ENCODE assay signal across 8 mouse cellular contexts in genomic region chr5:75153961-75154620, GRCm38 (mm10). TPM values are rescaled to one million over a fixed set of nuclear protein-coding genes. Genes with fewer than 3 reads are reported as not detected.
DNase-seq lines count a peak whose midpoint lies in the region; ATAC-seq and TF ChIP-seq lines count a peak whose summit lies in the region.

No protein-coding gene starts in this region.

- H3K4me2 ChIP-seq in limb, embryonic 12.5 days: peak overlapping the region; percentile 64
- H3K4me2 ChIP-seq in myocyte (ENCODE audit: low read depth): peak overlapping the region; percentile 71

- H3K9me3 ChIP-seq in forebrain, embryonic 10.5 days: no peaks in the 10 kb centered on the region
- H3K9me3 ChIP-seq in limb, embryonic 12.5 days: no peaks in the 10 kb centered on the region

- no peak for ATAC-seq in limb, embryonic 12.5 days (ENCODE audit: insufficient number of reproducible peaks, insufficient read depth, low FRiP score, low TSS enrichment, low read depth)

- H3K4me3 ChIP-seq in forebrain, embryonic 10.5 days: peak overlapping the region; percentile 59
- peak overlapping the region; percentile 89 for H3K4me3 ChIP-seq in limb, embryonic 12.5 days (replicated peaks)
- H3K4me3 ChIP-seq in myocyte: peak overlapping the region; percentile 41

- peak; percentile 55 for DNase-seq in urinary bladder, postnatal 25 days (ENCODE audit: low spot score)
- no peak for DNase-seq in urinary bladder, adult 2 months (ENCODE audit: low spot score)
- DNase-seq in forebrain, embryonic 10.5 days (ENCODE audit: extremely low spot score, low spot score): peak; percentile 50
- DNase-seq in heart, postnatal 14 days: peak; percentile 62
- DNase-seq in c-Kit-positive CD71-positive TER-119-positive erythroid progenitor cells, embryonic 14.5 days (ENCODE audit: low spot score): no peak
- DNase-seq in thymus, postnatal 14 days: no peak

- H3K27me3 ChIP-seq in forebrain, embryonic 10.5 days (ENCODE audit: poor library complexity, severe bottlenecking): peaks cover 95% of the 10 kb centered on the region
- H3K27me3 ChIP-seq in limb, embryonic 12.5 days: peaks cover 8% of the 10 kb centered on the region; the same call in 1 of the 2 replicates
- H3K27me3 ChIP-seq in myocyte (ENCODE audit: control insufficient read depth, insufficient read depth, insufficient read length): no peaks in the 10 kb centered on the region

- H3ac ChIP-seq in myocyte (ENCODE audit: control insufficient read depth, insufficient read length): no peak overlapping the region

- intact Hi-C loops in heart, postnatal 14 days (cut with DNase I): loop anchor here (2.0 to 10.0 kb wide), 4 partner anchors 361 to 1389 kb away; partner anchors contain the start of genes Lnx1 and Usp46

- H3K4me1 ChIP-seq in forebrain, embryonic 10.5 days: peaks cover 84% of the 10 kb centered on the region
- peaks cover 31% of the 10 kb centered on the region for H3K4me1 ChIP-seq in limb, embryonic 12.5 days (replicated peaks)

- no peak for TF ChIP-seq POLR2A in myocyte (IDR thresholded peaks at IDR 0.05; ENCODE audit: insufficient read length, low read depth)

- H3K36me3 ChIP-seq in forebrain, embryonic 10.5 days (replicated peaks): no peaks in the 10 kb centered on the region
- peaks cover 12% of the 10 kb centered on the region for H3K36me3 ChIP-seq in limb, embryonic 12.5 days
- no peaks in the 10 kb centered on the region for H3K36me3 ChIP-seq in myocyte (ENCODE audit: control insufficient read depth, insufficient read depth)

- no peaks in the 10 kb centered on the region for H3K79me2 ChIP-seq in myocyte (ENCODE audit: control insufficient read depth, insufficient read depth)

- H3K27ac ChIP-seq in forebrain, embryonic 10.5 days: peak overlapping the region; percentile 87
- H3K27ac ChIP-seq in limb, embryonic 12.5 days: peak overlapping the region; percentile 100

- H3K9ac ChIP-seq in limb, embryonic 12.5 days (replicated peaks): peak overlapping the region; percentile 100

- WGBS in forebrain, embryonic 10.5 days: under 1% methylated on average over 27 of the region's 27 CpGs
- 1% methylated on average over 27 of the region's 27 CpGs for WGBS in limb, embryonic 12.5 days

TF ChIP-seq in myocyte, 11 proteins besides CTCF, POLR2A, EP300 and RAD21:
- TF ChIP-seq TCF12 (IDR thresholded peaks at IDR 0.05; ENCODE audit: insufficient read depth, poor library complexity, severe bottlenecking) (no peak), MYOG (IDR thresholded peaks at IDR 0.05; ENCODE audit: control insufficient read depth in 1 of 3, insufficient read depth in 1 of 3, insufficient read length in 2 of 3, low read depth in 2 of 3) (no peak), REST (IDR thresholded peaks at IDR 0.05; ENCODE audit: insufficient read depth, insufficient read length) (no peak), POLR2AphosphoS2 (IDR thresholded peaks at IDR 0.05; ENCODE audit: insufficient read length, low read depth) (no peak), CEBPB (IDR thresholded peaks at IDR 0.05; ENCODE audit: insufficient read depth, poor library complexity, severe bottlenecking) (no peak), E2F4 (IDR thresholded peaks at IDR 0.05; ENCODE audit: insufficient read depth) (no peak), MAX (IDR thresholded peaks at IDR 0.05; ENCODE audit: low read depth) (no peak)

RNA-seq across cellular contexts. Expression of gene Pdgfra, which starts 2.0 kb away (rescaled TPM):
- 33.3 and 53.6 TPM in 2 replicates for polyA plus RNA-seq in urinary bladder, adult 2 months (2012; rRNA removed)
- polyA plus RNA-seq in forebrain, embryonic 10.5 days (2016; fragmentation: Nextera tagmentation; extraction: Ambion mirVana): 20.2 and 23.5 TPM in 2 replicates
- 10 to 100 TPM; 35.3 to 44.0 TPM for total RNA-seq in heart, postnatal 14 days (2021)
- polyA plus RNA-seq in limb, embryonic 12.5 days (2016; fragmentation: Nextera tagmentation; extraction: Ambion mirVana): 148 and 159 TPM in 2 replicates
- polyA plus RNA-seq in myocyte (2012; fragmentation: generic; extraction: Trizol): 1.1 TPM

Comparison
In these comparisons a context has a peak if more than half of its experiments do, and no peak if none do; other contexts are left out.
1. DNase-seq: peak in urinary bladder, postnatal 25 days (single experiment), forebrain, embryonic 10.5 days (single experiment) and heart, postnatal 14 days (2 of 2); none in urinary bladder, adult 2 months (single experiment), c-Kit-positive CD71-positive TER-119-positive erythroid progenitor cells, embryonic 14.5 days (single experiment) and thymus, postnatal 14 days (single experiment).
2. RNA of gene Pdgfra, which starts 2.0 kb away (polyA plus RNA-seq): 148 to 159 TPM in limb, embryonic 12.5 days, 33.3 to 53.6 TPM in urinary bladder, adult 2 months and 20.2 to 23.5 TPM in forebrain, embryonic 10.5 days; 1.1 TPM in myocyte (single experiment); every median in the first group is over 10 times any median in the second.
3. Peak in every context shown above with its lines, with median percentiles within 50 percentile points of each other: H3K4me3 ChIP-seq.